In genomic region chr3:36340889-36341533, GRCm38 (mm10) we compare ENCODE assay signal across 10 mouse cellular contexts.
DNase-seq lines count a peak whose midpoint lies in the region; ATAC-seq and TF ChIP-seq lines count a peak whose summit lies in the region.
"Had no signal": no experiment of that assay in that cellular context is flagged by ENCODE, and none has a peak within 500 bp of the region (broad histone marks: within the 10 kb centered on the region; RNA-seq: fewer than 3 reads in every experiment).

No protein-coding gene starts in this region.

- H3K4me3 ChIP-seq in MEL (ENCODE audit: control insufficient read depth in 1 of 2, insufficient read depth in 1 of 2, low read depth in 2 of 2, low read length in 2 of 2): no peak overlapping the region
- no peak overlapping the region for H3K4me3 ChIP-seq in stomach, postnatal 0 days (ENCODE audit: low read depth, low read length)

- no peak overlapping the region for H3K9ac ChIP-seq in MEL (ENCODE audit: control insufficient read depth, low read depth, low read length, poor library complexity, severe bottlenecking)
- H3K9ac ChIP-seq in stomach, postnatal 0 days (ENCODE audit: low read length): no peak overlapping the region

- no peak overlapping the region for H3K4me2 ChIP-seq in stomach, postnatal 0 days (replicated peaks; ENCODE audit: low read depth)

- no peak for TF ChIP-seq EP300 in MEL (IDR thresholded peaks at IDR 0.05; ENCODE audit: low read depth in 1 of 2, low read length in 2 of 2)
- TF ChIP-seq EP300 in stomach, postnatal 0 days (optimal IDR thresholded peaks at IDR 0.05): no peak

- DNase-seq in cerebellum, postnatal 36 days: peak; percentile 5 to 10
- no peak for DNase-seq in cerebellum, adult 18-20 months
- DNase-seq in MEL (ENCODE audit: low read depth, low spot score): peak; percentile 13
- DNase-seq in kidney, adult 18-20 months: peak; percentile 13
- DNase-seq in left cerebral cortex, postnatal 14 days (ENCODE audit: low spot score in 2 of 2): peak; percentile 78 to 87
- no peak for DNase-seq in stomach, postnatal 0 days (ENCODE audit: low spot score)
- DNase-seq in urinary bladder, postnatal 36 days (ENCODE audit: low spot score in 2 of 2): no peak
- no peak for DNase-seq in gastrocnemius, postnatal 14 days
- DNase-seq: heart, postnatal 36 days had no signal

- no peak for TF ChIP-seq POLR2A in MEL (IDR thresholded peaks at IDR 0.05; ENCODE audit: control insufficient read depth in 1 of 2, insufficient read depth in 1 of 2, low read depth in 1 of 2, low read length in 2 of 2, poor library complexity in 1 of 2)

- no peaks in the 10 kb centered on the region for H3K79me2 ChIP-seq in MEL (ENCODE audit: control insufficient read depth, insufficient read depth, low read length, poor library complexity)

- H3K27ac ChIP-seq in MEL (ENCODE audit: control insufficient read depth, low read depth, low read length): no peak overlapping the region
- no peak overlapping the region for H3K27ac ChIP-seq in stomach, postnatal 0 days (replicated peaks)

- TF ChIP-seq RAD21 in MEL (IDR thresholded peaks at IDR 0.05; ENCODE audit: low read depth, low read length): no peak

- no peaks in the 10 kb centered on the region for H3K36me3 ChIP-seq in MEL (ENCODE audit: control insufficient read depth in 1 of 2, insufficient read depth in 2 of 2, low read length in 2 of 2)
- no peaks in the 10 kb centered on the region for H3K36me3 ChIP-seq in stomach, postnatal 0 days (ENCODE audit: control insufficient read depth, insufficient read depth, low read length)

- WGBS in stomach, postnatal 0 days: 67% methylated on average over 6 of the region's 6 CpGs

- ATAC-seq in stomach, postnatal 0 days (ENCODE audit: low FRiP score, low TSS enrichment): no peak
- ATAC-seq: CD4-positive, CD25-positive, alpha-beta regulatory T cell, adult 4 months had no signal

- TF ChIP-seq CTCF in MEL (IDR thresholded peaks at IDR 0.05 in 2 of 3, conservative IDR thresholded peaks at IDR 0.05 in 1 of 3; ENCODE audit: control insufficient read depth in 1 of 3, insufficient read depth in 1 of 3, low read depth in 2 of 3, low read length in 3 of 3, poor library complexity in 1 of 3, severe bottlenecking in 1 of 3): no peak
- TF ChIP-seq CTCF in stomach, postnatal 0 days (IDR thresholded peaks at IDR 0.05; ENCODE audit: low read depth): no peak

- intact Hi-C loops in left cerebral cortex, postnatal 14 days (cut with DNase I): no loop called here
- intact Hi-C loops in gastrocnemius, postnatal 14 days (cut with DNase I; ENCODE audit: low total_unique reads): no loop called here

- no peaks in the 10 kb centered on the region for H3K4me1 ChIP-seq in MEL (ENCODE audit: control insufficient read depth in 1 of 2, insufficient read depth in 2 of 2, low read length in 2 of 2)
- no peaks in the 10 kb centered on the region for H3K4me1 ChIP-seq in stomach, postnatal 0 days (replicated peaks; ENCODE audit: control insufficient read depth, insufficient read depth)

- no peaks in the 10 kb centered on the region for H3K9me3 ChIP-seq in MEL (replicated peaks; ENCODE audit: insufficient read depth, low read length)
- H3K9me3 ChIP-seq in stomach, postnatal 0 days (ENCODE audit: control insufficient read depth, low read length): no peaks in the 10 kb centered on the region

- H3K27me3 ChIP-seq in MEL (ENCODE audit: control insufficient read depth in 1 of 2, insufficient read depth in 2 of 2, low read length in 2 of 2): peaks cover 0 to 1% of the 10 kb centered on the region in 2 experiments; a peak in 1 of 4 replicates
- H3K27me3 ChIP-seq in stomach, postnatal 0 days (ENCODE audit: control insufficient read depth, insufficient read depth, low read length): no peaks in the 10 kb centered on the region

TF ChIP-seq in MEL, 35 proteins besides CTCF, POLR2A, EP300 and RAD21:
- TF ChIP-seq HCFC1 (IDR thresholded peaks at IDR 0.05; ENCODE audit: low read depth, low read length) (no peak), KAT2A (conservative IDR thresholded peaks at IDR 0.05; ENCODE audit: low read depth, low read length) (no peak), MYC (IDR thresholded peaks at IDR 0.05; ENCODE audit: low read depth, low read length) (no peak), MXI1 (IDR thresholded peaks at IDR 0.05; ENCODE audit: low read depth, low read length) (no peak), ZMIZ1 (IDR thresholded peaks at IDR 0.05; ENCODE audit: low read depth, low read length) (no peak), POLR2AphosphoS5 (IDR thresholded peaks at IDR 0.05; ENCODE audit: borderline replicate concordance, low read depth, low read length) (no peak), TAL1 (IDR thresholded peaks at IDR 0.05; ENCODE audit: low read length) (no peak), USF2 (IDR thresholded peaks at IDR 0.05; ENCODE audit: borderline replicate concordance in 1 of 2, insufficient read depth in 1 of 2, low read depth in 1 of 2, low read length in 2 of 2) (no peak), SMC3 (IDR thresholded peaks at IDR 0.05; ENCODE audit: low read depth, low read length) (no peak), MEF2A (IDR thresholded peaks at IDR 0.05; ENCODE audit: extremely low read depth, insufficient replicate concordance, low read depth, low read length, poor library complexity, severe bottlenecking) (no peak), E2F4 (IDR thresholded peaks at IDR 0.05; ENCODE audit: borderline replicate concordance, low read depth, low read length) (no peak), BHLHE40 (IDR thresholded peaks at IDR 0.05; ENCODE audit: borderline replicate concordance, low read depth, low read length) (no peak), JUND (IDR thresholded peaks at IDR 0.05; ENCODE audit: low read depth, low read length) (no peak), ZKSCAN1 (IDR thresholded peaks at IDR 0.05; ENCODE audit: low read depth, low read length) (no peak), MAFK (IDR thresholded peaks at IDR 0.05; ENCODE audit: borderline replicate concordance, low read depth, low read length) (no peak), SIN3A (IDR thresholded peaks at IDR 0.05; ENCODE audit: low read length) (no peak), TBP (IDR thresholded peaks at IDR 0.05; ENCODE audit: low read depth, low read length) (no peak), MAZ (IDR thresholded peaks at IDR 0.05; ENCODE audit: low read depth, low read length) (no peak), NRF1 (IDR thresholded peaks at IDR 0.05; ENCODE audit: insufficient read depth, low read depth, low read length, poor library complexity, severe bottlenecking) (no peak)
TF ChIP-seq in MEL: peak in this region for 0.

Comparison
In these comparisons a context has a peak if more than half of its experiments do, and no peak if none do; other contexts are left out.
1. DNase-seq: peak in cerebellum, postnatal 36 days (2 of 2), MEL (single experiment), kidney, adult 18-20 months (single experiment) and left cerebral cortex, postnatal 14 days (2 of 2); none in cerebellum, adult 18-20 months (0 of 2), stomach, postnatal 0 days (single experiment), urinary bladder, postnatal 36 days (0 of 2) and gastrocnemius, postnatal 14 days (single experiment).